Mouse (Mus musculus) forebrain, embryonic 12.5 days (tissue): Measurements from ENCODE around the gene Ccl11. TPM values are rescaled to one million over a fixed set of nuclear protein-coding genes. Genes with fewer than 3 reads are reported as not detected.

ENCODE experiments used
- ATAC-seq: fragments of 200-750 bp; cut with Nextera tagmentation; 2 replicates; pipeline ENCODE4 v1.8.0; 2017; ENCODE audit warnings: moderate TSS enrichment; ENCODE audit not compliant: low FRiP score
- H3K27ac ChIP-seq: fragments of 300-500 bp; sonication (generic); 2 replicates; pipeline ENCODE4 v1.5.1; 2016; ENCODE audit warnings: mild to moderate bottlenecking
- H3K27me3 ChIP-seq: fragments of 300-500 bp; sonication (generic); 2 replicates; pipeline ENCODE4 v1.6.1; 2016; ENCODE audit warnings: mild to moderate bottlenecking
- H3K36me3 ChIP-seq: fragments of 300-500 bp; sonication (generic); replicated peaks from 2 replicates; pipeline ENCODE4 v1.6.1; 2016; ENCODE audit warnings: mild to moderate bottlenecking
- H3K4me1 ChIP-seq: fragments of 300-500 bp; sonication (generic); 2 replicates; pipeline ENCODE4 v1.6.1; 2016
- H3K4me2 ChIP-seq: fragments of 300-500 bp; sonication (generic); 2 replicates; pipeline ENCODE4 v1.6.1; 2016; ENCODE audit warnings: mild to moderate bottlenecking, moderate library complexity
- H3K4me3 ChIP-seq: fragments of 300-500 bp; sonication (generic); replicated peaks from 2 replicates; pipeline ENCODE4 v1.5.1; 2016; ENCODE audit warnings: mild to moderate bottlenecking
- H3K9ac ChIP-seq: fragments of 300-500 bp; sonication (generic); 2 replicates; pipeline ENCODE4 v1.6.1; 2016; ENCODE audit warnings: mild to moderate bottlenecking
- H3K9me3 ChIP-seq: fragments of 300-500 bp; sonication (generic); 2 replicates; pipeline ENCODE4 v1.6.1; 2016
- WGBS: fragments of 180-500 bp; shearing (Covaris S2); methylation state at CpG from one replicate; pipeline ENCODE4 v1.1.7; 2016; 5-methylcytosine and 5-hydroxymethylcytosine counted together
- polyA plus RNA-seq: library from polyadenylated mRNA; unstranded; fragments of >200 nt; fragmentation: Nextera tagmentation; extraction: Ambion mirVana; gene quantifications from 2 replicates; pipeline ENCODE4 v1.2.1, GENCODE M21; 2016

Ccl11 gene
- not detected in 2 replicates for polyA plus RNA-seq

GRCm38 (mm10) chr11:82057646-82058045 lies at the start of gene Ccl11:
Gene Ccl11 (plus strand): TSS chr11:82057823.
- Histone ChIP-seq H3K4me1 (no peaks in the 10 kb centered on the region), H3K9ac (no peak within 1 kb of the TSS), H3K9me3 (no peaks in the 10 kb centered on the region), H3K27ac (no peak within 1 kb of the TSS), H3K27me3 (0 out of 2 replicates have a peak, but pooled peaks cover 3% of the 10 kb centered on the region), H3K4me2 (no peak within 1 kb of the TSS), H3K4me3 (no peak within 1 kb of the TSS), H3K36me3 (no peaks in the 10 kb centered on the region)
- no peak for ATAC-seq
- 88% methylated on average over 6 of the region's 6 CpGs for WGBS

- H3K4me1 ChIP-seq = peaks cover 6% of the 10 kb centered on the region; the same call in 1 of the 2 replicates
- H3K36me3 ChIP-seq = no peaks in the 10 kb centered on the region
- H3K4me3 ChIP-seq = no peak overlapping the region
- no peak overlapping the region for H3K4me2 ChIP-seq
- no peak for ATAC-seq
- H3K9me3 ChIP-seq = no peaks in the 10 kb centered on the region
- WGBS = 88% methylated on average over 3 of the region's 3 CpGs
- H3K27me3 ChIP-seq = no peaks in the 10 kb centered on the region
- no peak overlapping the region for H3K27ac ChIP-seq
- H3K9ac ChIP-seq = no peak overlapping the region
These were observed 47.5 kb upstream of the Ccl11 start for GRCm38 (mm10) chr11:82010115-82010514.

GRCm38 (mm10) chr11:82011411-82012193 lies 46.0 kb upstream of the Ccl11 start:
- H3K9ac ChIP-seq = no peak overlapping the region
- H3K9me3 ChIP-seq = no peaks in the 10 kb centered on the region
- H3K36me3 ChIP-seq = no peaks in the 10 kb centered on the region
- 79% methylated on average over 8 of the region's 8 CpGs for WGBS
- H3K4me2 ChIP-seq = no peak overlapping the region
- no peak for ATAC-seq
- peaks cover 6% of the 10 kb centered on the region; the same call in 1 of the 2 replicates for H3K4me1 ChIP-seq
- H3K27me3 ChIP-seq = no peaks in the 10 kb centered on the region
- H3K27ac ChIP-seq = no peak overlapping the region
- no peak overlapping the region for H3K4me3 ChIP-seq

GRCm38 (mm10) chr11:82013756-82014155 lies 43.9 kb upstream of the Ccl11 start:
- no peak for ATAC-seq
- 93% methylated on average over 1 of the region's 1 CpGs for WGBS
- H3K4me3 ChIP-seq = no peak overlapping the region

GRCm38 (mm10) chr11:82015066-82015465 lies 42.6 kb upstream of the Ccl11 start:
- Histone ChIP-seq H3K27me3 (no peaks in the 10 kb centered on the region), H3K27ac (no peak overlapping the region), H3K9me3 (no peaks in the 10 kb centered on the region), H3K4me2 (no peak overlapping the region), H3K9ac (no peak overlapping the region), H3K36me3 (no peaks in the 10 kb centered on the region), H3K4me1 (no peaks in the 10 kb centered on the region), H3K4me3 (no peak overlapping the region)
- no peak for ATAC-seq
- WGBS = 83% methylated on average over 2 of the region's 2 CpGs

More at GRCm38 (mm10) chr11:82013756-82014155, 43.9 kb upstream of the Ccl11 start:
- Histone ChIP-seq H3K36me3 (no peaks in the 10 kb centered on the region), H3K27me3 (no peaks in the 10 kb centered on the region), H3K9me3 (no peaks in the 10 kb centered on the region), H3K4me2 (no peak overlapping the region), H3K9ac (no peak overlapping the region), H3K27ac (no peak overlapping the region), H3K4me1 (no peaks in the 10 kb centered on the region)

GRCm38 (mm10) chr11:82016181-82016780 lies 41.3 kb upstream of the Ccl11 start:
- no peak overlapping the region for H3K4me2 ChIP-seq
- H3K4me1 ChIP-seq = no peaks in the 10 kb centered on the region
- H3K36me3 ChIP-seq = no peaks in the 10 kb centered on the region
- H3K4me3 ChIP-seq = no peak overlapping the region
- ATAC-seq = no peak
- H3K27me3 ChIP-seq = no peaks in the 10 kb centered on the region
- H3K27ac ChIP-seq = no peak overlapping the region
- WGBS = 76% methylated on average over 3 of the region's 3 CpGs
- H3K9ac ChIP-seq = no peak overlapping the region
- no peaks in the 10 kb centered on the region for H3K9me3 ChIP-seq

- Histone ChIP-seq H3K9me3 (no peaks in the 10 kb centered on the region), H3K4me3 (no peak overlapping the region), H3K27ac (no peak overlapping the region), H3K4me1 (no peaks in the 10 kb centered on the region), H3K4me2 (no peak overlapping the region), H3K9ac (no peak overlapping the region), H3K36me3 (no peaks in the 10 kb centered on the region), H3K27me3 (no peaks in the 10 kb centered on the region)
- 81% methylated on average over 2 of the region's 2 CpGs for WGBS
- ATAC-seq = no peak
These were observed 38.2 kb upstream of the Ccl11 start for GRCm38 (mm10) chr11:82019389-82019788.

- no peak for ATAC-seq
- Histone ChIP-seq H3K9me3 (no peaks in the 10 kb centered on the region), H3K36me3 (no peaks in the 10 kb centered on the region), H3K4me2 (no peak overlapping the region), H3K27ac (no peak overlapping the region), H3K27me3 (no peaks in the 10 kb centered on the region), H3K4me3 (no peak overlapping the region), H3K9ac (no peak overlapping the region), H3K4me1 (no peaks in the 10 kb centered on the region)
These were observed 37.8 kb upstream of the Ccl11 start for GRCm38 (mm10) chr11:82019793-82020192.

- Histone ChIP-seq H3K9me3 (no peaks in the 10 kb centered on the region), H3K9ac (no peak overlapping the region), H3K4me3 (no peak overlapping the region), H3K27ac (no peak overlapping the region), H3K27me3 (no peaks in the 10 kb centered on the region), H3K4me2 (no peak overlapping the region), H3K4me1 (no peaks in the 10 kb centered on the region), H3K36me3 (no peaks in the 10 kb centered on the region)
- WGBS = 77% methylated on average over 3 of the region's 3 CpGs
- no peak for ATAC-seq
These were observed 36.2 kb upstream of the Ccl11 start for GRCm38 (mm10) chr11:82021406-82021805.

- ATAC-seq = no peak
- Histone ChIP-seq H3K4me3 (no peak overlapping the region), H3K36me3 (no peaks in the 10 kb centered on the region), H3K27ac (no peak overlapping the region), H3K27me3 (no peaks in the 10 kb centered on the region), H3K4me1 (no peaks in the 10 kb centered on the region), H3K4me2 (no peak overlapping the region), H3K9me3 (no peaks in the 10 kb centered on the region), H3K9ac (no peak overlapping the region)
- 93% methylated on average over 6 of the region's 6 CpGs for WGBS
These were observed 35.0 kb upstream of the Ccl11 start for GRCm38 (mm10) chr11:82022504-82023056.

- H3K9ac ChIP-seq = no peak overlapping the region
- H3K9me3 ChIP-seq = no peaks in the 10 kb centered on the region
- no peak overlapping the region for H3K4me3 ChIP-seq
- H3K4me2 ChIP-seq = no peak overlapping the region
- H3K27me3 ChIP-seq = no peaks in the 10 kb centered on the region
- ATAC-seq = no peak
- H3K36me3 ChIP-seq = no peaks in the 10 kb centered on the region
- 88% methylated on average over 4 of the region's 4 CpGs for WGBS
- H3K4me1 ChIP-seq = no peaks in the 10 kb centered on the region
- no peak overlapping the region for H3K27ac ChIP-seq
These were observed 33.9 kb upstream of the Ccl11 start for GRCm38 (mm10) chr11:82023769-82024168.

GRCm38 (mm10) chr11:82030171-82030570 lies 27.5 kb upstream of the Ccl11 start:
- Histone ChIP-seq H3K27ac (no peak overlapping the region), H3K9me3 (no peaks in the 10 kb centered on the region), H3K36me3 (no peaks in the 10 kb centered on the region), H3K9ac (no peak overlapping the region), H3K4me3 (no peak overlapping the region), H3K4me1 (no peaks in the 10 kb centered on the region), H3K4me2 (no peak overlapping the region), H3K27me3 (no peaks in the 10 kb centered on the region)
- WGBS = 84% methylated on average over 2 of the region's 2 CpGs
- no peak for ATAC-seq

GRCm38 (mm10) chr11:82032136-82032535 lies 25.5 kb upstream of the Ccl11 start:
- no peaks in the 10 kb centered on the region for H3K36me3 ChIP-seq
- H3K4me1 ChIP-seq = no peaks in the 10 kb centered on the region
- no peaks in the 10 kb centered on the region for H3K27me3 ChIP-seq
- no peak overlapping the region for H3K9ac ChIP-seq
- H3K4me2 ChIP-seq = no peak overlapping the region
- no peak overlapping the region for H3K27ac ChIP-seq
- no peak overlapping the region for H3K4me3 ChIP-seq
- no peaks in the 10 kb centered on the region for H3K9me3 ChIP-seq
- no peak for ATAC-seq
